Mouse (Mus musculus) C2C12 (cell line): ENCODE measurements around the gene Rnf207. TPM values are rescaled to one million over a fixed set of nuclear protein-coding genes. Genes with fewer than 3 reads are reported as not detected.

Experiments
- H3K27me3 ChIP-seq: one replicate; pipeline ENCODE4 v1.6.1; 2011; ENCODE audit not compliant: control insufficient read depth, insufficient read depth, insufficient read length
- H3K36me3 ChIP-seq: one replicate; pipeline ENCODE4 v1.6.1; 2011; ENCODE audit not compliant: control insufficient read depth, insufficient read depth
- H3K4me3 ChIP-seq: one replicate; pipeline ENCODE4 v1.5.1; 2011; ENCODE audit warnings: mild to moderate bottlenecking, control low read depth; ENCODE audit not compliant: poor library complexity, insufficient read depth, severe bottlenecking
- H3K79me2 ChIP-seq: one replicate; pipeline ENCODE4 v1.6.1; 2011; ENCODE audit not compliant: control insufficient read depth, insufficient read depth
- H3K79me3 ChIP-seq: one replicate; pipeline ENCODE4 v1.6.1; 2011; ENCODE audit warnings: low read depth, control low read depth
- H3ac ChIP-seq: one replicate; pipeline ENCODE3; 2011; ENCODE audit warnings: low read depth; ENCODE audit not compliant: control insufficient read depth, insufficient read length
- CEBPB ChIP-seq: IDR thresholded peaks from one replicate; pipeline ENCODE4 v1.6.1; 2011; ENCODE audit warnings: low read depth, mild to moderate bottlenecking, control low read depth, moderate library complexity
- CTCF ChIP-seq: IDR thresholded peaks from one replicate; pipeline ENCODE4 v1.5.1; 2011; ENCODE audit not compliant: control insufficient read depth, insufficient read depth, insufficient read length
- FOSL1 ChIP-seq: IDR thresholded peaks from one replicate; pipeline ENCODE4 v1.8.0; 2011; ENCODE audit warnings: mild to moderate bottlenecking, low read length; ENCODE audit not compliant: poor library complexity, insufficient read depth, severe bottlenecking
- MAX ChIP-seq: IDR thresholded peaks from one replicate; pipeline ENCODE4 v1.6.1; 2011; ENCODE audit warnings: mild to moderate bottlenecking, control low read depth
- MYOD1 ChIP-seq: IDR thresholded peaks from one replicate; pipeline ENCODE4 v1.6.1; 2011; ENCODE audit warnings: low read depth; ENCODE audit not compliant: control insufficient read depth, insufficient read length
- MYOG ChIP-seq: IDR thresholded peaks from one replicate; pipeline ENCODE4 v1.6.1; 2011; ENCODE audit not compliant: control insufficient read depth, insufficient read length; ENCODE audit errors: extremely low read depth
- USF1 ChIP-seq: IDR thresholded peaks from one replicate; pipeline ENCODE4 v1.6.1; 2011; ENCODE audit warnings: low read depth, mild to moderate bottlenecking, control low read depth, moderate library complexity
- polyA plus RNA-seq: library from polyadenylated mRNA; unstranded; fragments of >200 nt; fragmentation: generic; extraction: Trizol; gene quantifications from one replicate; pipeline ENCODE4 v1.2.1, GENCODE M21; 2012; ENCODE audit warnings: missing spikeins

Gene Rnf207
- polyA plus RNA-seq, 1 experiment, result 0.23 TPM

DNA sequence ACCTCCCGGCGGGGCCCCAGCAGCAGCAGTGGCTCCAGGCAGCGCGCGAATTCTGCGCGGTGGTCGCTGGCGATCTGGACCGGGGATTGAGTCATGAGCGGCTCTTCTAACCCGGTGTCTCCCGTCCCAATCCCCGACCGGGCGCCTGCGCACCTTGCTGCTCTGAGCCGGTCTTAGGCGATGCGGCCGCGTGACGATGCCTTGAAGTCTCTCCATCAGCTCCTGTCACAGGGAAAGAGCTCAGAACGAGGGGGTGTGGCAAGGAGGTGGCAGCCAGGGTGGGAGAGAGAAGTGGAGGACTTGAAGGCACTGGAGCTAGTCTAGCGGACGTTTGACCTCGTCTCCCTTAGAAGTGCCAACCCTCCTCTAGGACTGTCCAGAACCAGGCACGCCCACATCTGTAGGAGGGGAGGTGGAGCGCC is 5.6 kb downstream of the Rnf207 start:
- H3K27me3 ChIP-seq, result peaks cover 23% of the 10 kb centered on the region
- TF ChIP-seq FOSL1, result no peak
- TF ChIP-seq MAX, result no peak
- no peak for TF ChIP-seq USF1
- TF ChIP-seq CEBPB, result no peak
- no peak for TF ChIP-seq CTCF
- TF ChIP-seq MYOD1, result no peak
- TF ChIP-seq MYOG, result no peak
- peak overlapping the region; percentile 22 for H3ac ChIP-seq
- no peaks in the 10 kb centered on the region for H3K79me3 ChIP-seq
- H3K79me2 ChIP-seq, result no peaks in the 10 kb centered on the region
- no peaks in the 10 kb centered on the region for H3K36me3 ChIP-seq
- H3K4me3 ChIP-seq, result no peak overlapping the region

DNA sequence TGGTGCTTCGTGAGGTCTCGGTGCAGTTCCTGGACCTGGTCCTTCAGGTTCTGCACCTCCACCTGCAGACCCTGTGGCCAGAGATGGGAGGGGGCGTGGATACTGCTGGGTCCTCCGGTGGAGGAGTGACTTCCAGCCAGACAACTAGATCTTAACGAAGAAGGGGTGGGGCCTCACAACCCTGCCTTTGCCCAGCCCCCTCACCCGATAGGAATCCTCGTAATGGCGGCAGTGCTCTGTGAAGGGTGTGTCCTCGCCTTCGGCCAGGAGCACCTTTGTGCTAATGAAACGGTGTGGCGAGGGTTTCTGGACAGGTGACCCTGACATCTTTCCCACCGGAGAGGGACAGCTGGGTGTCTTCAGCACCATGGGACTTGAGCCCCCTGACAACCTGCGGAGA is 6.6 kb downstream of the Rnf207 start:
- no peaks in the 10 kb centered on the region for H3K79me3 ChIP-seq
- TF ChIP-seq MAX (no peak), MYOG (no peak), MYOD1 (no peak), CTCF (no peak), USF1 (no peak), FOSL1 (no peak), CEBPB (no peak)
- peaks cover 23% of the 10 kb centered on the region for H3K27me3 ChIP-seq
- no peaks in the 10 kb centered on the region for H3K36me3 ChIP-seq
- H3K79me2 ChIP-seq, result no peaks in the 10 kb centered on the region
- H3K4me3 ChIP-seq, result no peak overlapping the region
- H3ac ChIP-seq, result no peak overlapping the region

DNA sequence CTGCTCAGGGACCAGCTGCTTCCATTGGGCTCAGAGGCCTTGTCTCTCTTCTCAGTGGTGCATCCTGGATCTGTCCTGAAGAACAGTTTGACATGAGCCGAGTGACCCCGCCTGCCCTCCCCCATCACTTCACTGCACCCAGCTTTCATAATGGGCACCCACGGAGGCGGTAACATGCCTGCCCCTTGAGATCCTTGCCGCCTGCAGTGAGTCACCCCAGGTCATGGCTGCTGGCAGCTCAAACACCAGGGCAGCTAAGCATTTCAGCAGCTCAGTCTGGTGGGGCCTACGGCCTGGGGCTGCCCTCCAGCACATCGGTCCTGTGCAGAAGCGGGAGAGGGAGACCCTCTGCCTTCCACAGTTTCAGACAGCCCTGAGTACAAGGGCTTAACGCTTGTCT is 11.3 kb downstream of the Rnf207 start:
- Histone ChIP-seq H3K4me3 (no peak overlapping the region), H3K79me3 (no peaks in the 10 kb centered on the region), H3K79me2 (no peaks in the 10 kb centered on the region), H3K27me3 (no peaks in the 10 kb centered on the region), H3ac (no peak overlapping the region), H3K36me3 (peaks cover 17% of the 10 kb centered on the region)
- TF ChIP-seq MYOD1 (no peak), FOSL1 (no peak), CTCF (no peak), USF1 (no peak), MAX (no peak), CEBPB (no peak), MYOG (no peak)

DNA sequence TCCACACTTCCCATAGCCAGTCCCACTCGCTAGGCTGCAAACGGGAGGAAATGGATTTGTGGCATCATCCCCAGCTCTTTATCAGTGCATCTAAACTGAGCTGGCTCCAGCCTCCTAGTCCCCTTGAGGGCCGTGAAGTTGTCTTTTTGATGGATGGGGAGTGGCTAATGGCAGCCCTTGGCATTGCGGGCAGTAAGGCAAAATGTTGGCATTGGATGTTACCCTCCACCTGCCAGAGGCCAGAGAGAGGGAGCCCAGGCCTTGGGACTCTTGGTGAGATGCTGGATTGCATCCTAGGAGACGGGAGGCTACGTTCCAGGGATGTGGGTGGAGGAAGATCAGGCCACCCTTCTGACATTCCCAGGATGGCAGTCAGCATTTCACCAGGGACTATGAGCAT is 12.8 kb downstream of the Rnf207 start:
- Histone ChIP-seq H3K36me3 (peaks cover 32% of the 10 kb centered on the region), H3K27me3 (no peaks in the 10 kb centered on the region), H3ac (no peak overlapping the region), H3K79me2 (no peaks in the 10 kb centered on the region), H3K79me3 (no peaks in the 10 kb centered on the region), H3K4me3 (no peak overlapping the region)
- no peak for TF ChIP-seq USF1
- no peak for TF ChIP-seq CTCF
- TF ChIP-seq FOSL1, result no peak
- TF ChIP-seq CEBPB, result no peak
- TF ChIP-seq MYOG, result no peak
- no peak for TF ChIP-seq MYOD1
- TF ChIP-seq MAX, result no peak

DNA sequence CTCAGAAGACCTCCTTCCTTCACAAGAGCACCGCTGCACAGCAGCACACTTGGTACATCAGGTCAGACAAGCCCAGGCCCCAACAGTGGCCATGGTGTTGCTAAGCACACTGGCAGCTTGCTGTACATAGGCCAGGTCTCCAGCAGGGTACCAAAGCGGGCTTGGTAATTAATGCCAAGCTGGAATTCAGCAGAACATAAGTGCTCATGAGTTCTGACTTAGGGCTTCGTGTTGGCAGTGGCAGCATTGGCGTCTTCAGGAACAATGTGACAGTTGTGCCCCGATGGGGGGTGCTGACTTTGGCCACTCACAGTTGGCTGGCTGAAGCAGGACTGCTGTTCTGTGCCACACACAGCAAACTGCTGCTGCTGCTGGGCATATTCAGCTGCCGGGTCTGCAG is 14.1 kb downstream of the Rnf207 start:
- Histone ChIP-seq H3K4me3 (no peak overlapping the region), H3ac (no peak overlapping the region), H3K36me3 (peaks cover 45% of the 10 kb centered on the region), H3K79me3 (no peaks in the 10 kb centered on the region), H3K79me2 (peaks cover 1% of the 10 kb centered on the region), H3K27me3 (no peaks in the 10 kb centered on the region)
- TF ChIP-seq FOSL1 (no peak), CTCF (no peak), MYOD1 (no peak), MAX (no peak), USF1 (no peak), MYOG (no peak), CEBPB (no peak)

DNA sequence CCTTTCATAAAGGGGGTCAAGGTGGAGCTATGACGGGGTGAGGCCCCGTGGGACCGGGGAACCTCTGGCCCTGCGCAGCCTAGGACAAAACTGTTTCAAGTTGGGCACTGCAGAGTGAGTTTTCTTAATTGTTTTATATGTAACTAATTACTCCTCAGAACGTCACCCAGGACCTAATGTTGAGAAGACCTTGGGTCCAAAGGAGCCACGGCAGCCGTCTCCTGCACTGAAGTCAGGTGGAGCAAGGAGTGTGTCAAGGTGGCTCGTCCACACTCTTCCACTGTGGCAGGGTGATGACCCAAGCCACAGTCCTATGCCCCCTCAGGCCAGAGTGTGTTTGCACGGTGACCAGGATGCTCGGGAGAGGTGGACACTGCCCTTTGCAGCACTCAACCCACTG is 15.6 kb downstream of the Rnf207 start:
- Histone ChIP-seq H3K27me3 (no peaks in the 10 kb centered on the region), H3ac (no peak overlapping the region), H3K36me3 (peaks cover 50% of the 10 kb centered on the region), H3K79me2 (peaks cover 17% of the 10 kb centered on the region), H3K79me3 (peaks cover 7% of the 10 kb centered on the region), H3K4me3 (no peak overlapping the region)
- TF ChIP-seq MYOG (no peak), CEBPB (no peak), MAX (no peak)
